Mouse (Mus musculus) layer of hippocampus, postnatal 36 days (tissue): ENCODE data around the gene Spdye4c. TPM values are rescaled to one million over a fixed set of nuclear protein-coding genes. Genes with fewer than 3 reads are reported as not detected.

ENCODE experiments used
- DNase-seq, 2 experiments: peaks; one replicate each; pipeline ENCODE4 v3.0.0; 2022
- total RNA-seq, 2 experiments: library from RNA; stranded (reverse); gene quantifications; 2 replicates each; pipeline ENCODE4 v1.2.3; 2021

The Spdye4c gene
- total RNA-seq, 2 experiments from 2014 or later, result not detected

DNA sequence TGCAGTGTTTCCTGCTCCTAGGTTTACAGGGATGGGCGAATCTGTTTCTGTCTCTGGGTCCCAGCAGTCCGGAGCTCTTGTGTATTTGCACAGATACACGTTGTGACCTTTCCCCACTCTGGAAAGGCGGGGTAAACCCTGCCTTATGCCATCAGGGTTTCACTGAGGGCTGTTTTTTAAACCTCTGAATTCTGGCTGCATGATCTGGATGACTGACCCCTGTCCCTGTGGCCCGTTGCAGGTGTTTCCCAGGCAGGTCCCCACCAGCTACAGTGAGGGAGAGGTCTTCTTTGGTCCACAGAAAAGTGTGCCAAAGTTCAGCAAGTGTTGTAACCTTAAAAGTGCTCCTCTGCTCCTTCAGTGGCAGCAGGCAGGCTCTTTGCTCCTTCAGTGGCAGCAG lies 18.3 kb downstream of the Spdye4c start:
- no peak for DNase-seq

DNA sequence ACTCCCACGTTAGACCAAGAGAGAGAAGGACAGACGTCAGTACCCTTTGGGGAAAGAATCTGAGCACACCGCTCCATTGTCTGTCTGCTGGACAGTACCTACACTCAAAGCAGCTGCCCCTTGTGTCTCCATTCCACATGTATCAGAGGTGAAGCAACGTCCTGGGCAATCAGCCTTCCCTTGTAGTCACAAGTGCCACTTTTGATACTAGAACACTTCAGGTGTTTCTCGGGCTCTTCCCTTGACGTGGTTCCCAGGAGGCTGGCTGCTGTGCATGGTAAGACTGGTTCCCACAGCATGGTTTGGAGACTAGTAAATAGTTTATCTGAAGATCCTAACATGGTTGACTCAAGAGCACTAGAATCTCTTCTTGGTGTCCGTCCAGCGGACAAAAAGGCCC lies 20.2 kb downstream of the Spdye4c start:
- no peak for DNase-seq

DNA sequence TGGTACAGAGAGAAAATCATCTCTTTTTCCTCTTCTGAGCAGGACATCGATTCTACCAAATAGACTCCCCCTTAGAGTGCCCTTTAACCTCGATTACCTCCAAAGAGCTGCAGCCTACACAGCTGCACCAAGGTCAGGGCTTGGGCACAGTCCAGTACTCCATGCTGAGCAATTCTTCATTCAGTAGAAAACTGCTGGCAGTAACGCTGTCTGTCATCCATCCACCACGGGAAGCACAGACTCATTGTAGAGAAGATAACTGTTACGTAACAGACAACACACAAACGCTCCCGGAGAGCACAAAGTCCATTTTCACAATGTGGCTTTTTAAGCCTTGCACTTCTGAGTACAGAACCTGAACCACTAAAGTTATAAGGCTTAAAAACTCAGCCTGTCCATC lies 21.3 kb downstream of the Spdye4c start:
- DNase-seq, result no peak

DNA sequence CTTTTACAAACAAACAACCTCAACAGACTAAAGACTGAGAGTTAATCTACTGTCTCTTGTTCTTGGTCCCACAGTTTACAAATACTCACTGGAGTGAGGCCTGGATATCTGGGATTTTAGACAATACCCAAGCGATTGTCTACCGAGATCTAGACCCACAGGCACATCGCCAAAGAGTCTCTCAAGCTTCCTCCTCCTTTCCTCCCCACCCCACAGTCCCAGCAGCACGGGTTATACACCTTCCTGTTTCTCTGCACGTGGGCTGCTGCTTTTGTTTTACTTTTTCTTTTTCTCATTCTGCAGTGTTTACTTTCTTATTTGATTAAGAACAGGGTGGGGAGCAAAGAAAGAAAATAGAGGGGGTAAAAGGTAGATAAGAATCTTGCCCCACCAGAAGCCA lies 22.4 kb downstream of the Spdye4c start:
- no peak for DNase-seq

DNA sequence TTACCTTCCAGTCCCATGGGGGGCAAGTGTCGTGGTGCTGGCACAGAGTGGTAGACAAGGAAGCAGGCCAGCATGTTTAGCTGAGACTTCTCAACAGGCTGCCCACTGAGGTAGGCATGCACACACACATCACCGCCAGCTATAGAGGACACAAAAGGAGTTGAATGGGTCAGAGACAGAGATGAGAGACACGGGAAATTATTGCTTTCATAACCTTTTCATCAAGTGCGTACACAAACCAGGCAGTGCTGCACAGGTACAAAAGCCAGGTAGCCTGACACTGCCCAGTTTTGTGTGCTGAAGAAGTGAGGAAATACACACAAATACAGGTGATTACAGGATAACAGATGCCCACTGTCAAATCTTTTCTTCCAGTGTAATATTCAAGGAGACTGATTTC lies 24.4 kb downstream of the Spdye4c start:
- DNase-seq, result no peak

DNA sequence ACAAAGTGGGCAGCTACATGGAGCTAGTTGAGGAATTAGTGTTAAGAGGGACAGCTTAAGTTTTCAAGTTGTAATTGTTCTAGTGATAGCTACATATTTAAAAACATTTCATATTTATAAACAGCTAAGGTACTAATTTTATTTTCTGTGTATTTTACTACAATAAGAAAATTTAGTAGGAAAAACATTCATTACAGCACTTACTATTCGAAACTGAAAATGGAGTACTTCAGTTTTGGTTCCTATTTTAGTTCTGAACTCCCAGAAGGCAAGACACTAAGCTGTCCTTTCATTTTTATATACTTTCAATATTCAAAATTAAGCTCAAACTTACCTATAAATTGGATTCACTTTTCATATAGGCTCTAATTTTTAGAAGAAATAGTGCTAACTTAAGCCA lies 29.6 kb downstream of the Spdye4c start:
- DNase-seq, result no peak

Other genes starting within 250 kb of the Spdye4c start
- gene Anapc1, start 96.2 kb downstream of the Spdye4c start, total RNA-seq, result 10 to 100 TPM; 63.0 to 71.0 TPM
- gene Mertk, start 107.7 kb downstream of the Spdye4c start, total RNA-seq, result 10 to 100 TPM; 26.2 to 44.1 TPM
- gene Tmem87b, start 226.9 kb downstream of the Spdye4c start, total RNA-seq, result 10 to 100 TPM; 34.7 to 36.1 TPM